Mouse (Mus musculus) Patski (cell line): ENCODE results near the gene Lin37. TPM values are rescaled to one million over a fixed set of nuclear protein-coding genes. Genes with fewer than 3 reads are reported as not detected.
A peak's percentile ranks its signal among the peaks of the same experiment; 100 is the strongest.

Experiments used
- ATAC-seq: fragments of 100-300 bp; one replicate; pipeline ENCODE4 v1.8.0; 2021
- CTCF ChIA-PET: fragments of 350-600 bp; sonication (Branson Sonifier 250); formaldehyde crosslinking; loops from one replicate; lab custom pipeline; 2022; ENCODE audit warnings: inconsistent platforms; lab: Charles Lee
- POLR2A ChIA-PET: fragments of 350-600 bp; sonication (Branson Sonifier 250); formaldehyde crosslinking; loops from one replicate; lab custom pipeline; 2022; ENCODE audit warnings: antibody characterized with exemption, inconsistent platforms; lab: Charles Lee
- DNase-seq: peaks from one replicate; pipeline ENCODE4 v3.0.0-alpha.2; 2011; ENCODE audit warnings: low read depth, low spot score
- H3K27me3 ChIP-seq: fragments of 371-371 bp; one replicate; pipeline ENCODE4 v1.5.1; 2021
- CTCF ChIP-seq: fragments of 100-300 bp; IDR thresholded peaks from one replicate; pipeline ENCODE4 v1.5.1; 2021
- in situ Hi-C: fragments of 300-500 bp; cut with MboI; formaldehyde crosslinking; loops from 3 replicates; pipeline ENCODE4 v1.11.1; 2018; ENCODE audit warnings: low pct_unique_long_range_greater_than_20kb, mixed read lengths
- polyA plus RNA-seq: library from polyadenylated mRNA; unstranded; gene quantifications from one replicate; pipeline ENCODE4 v1.2.3, GENCODE M21; 2021

Lin37 gene
- polyA plus RNA-seq, 1 experiment from 2014 or later: 36.4 TPM

GRCm38 (mm10) chr7:30564970-30565571, 5.4 kb upstream of the Lin37 start, which contains the start of gene Igflr1:
Gene Igflr1, plus strand, starts transcription at chr7:30565427.
- POLR2A ChIA-PET: no interaction called here
- H3K27me3 ChIP-seq: no peaks in the 10 kb centered on the region
- in situ Hi-C loops: no loop called here
- no peak for ATAC-seq
- TF ChIP-seq CTCF: no peak
- DNase-seq: no peak
- CTCF ChIA-PET: interaction anchor here (1.1 kb wide), 1 partner anchor 9 kb away, joined by 5 read pairs; no protein-coding TSS in a partner anchor

GRCm38 (mm10) chr7:30563906-30564280, 4.3 kb upstream of the Lin37 start:
- in situ Hi-C loops: no loop called here
- TF ChIP-seq CTCF: no peak
- no peaks in the 10 kb centered on the region for H3K27me3 ChIP-seq
- DNase-seq: no peak
- CTCF ChIA-PET: interaction anchor here (1.1 to 1.5 kb wide), 2 partner anchors 10 to 25 kb away, joined by 5 read pairs; no protein-coding TSS in a partner anchor
- no peak for ATAC-seq
- POLR2A ChIA-PET: no interaction called here

- DNase-seq (peak; percentile 89), ATAC-seq (peak; percentile 75)
- no peaks in the 10 kb centered on the region for H3K27me3 ChIP-seq
- no peak for TF ChIP-seq CTCF
- ChIA-PET CTCF (interaction anchor here (1.5 kb wide), 1 partner anchor 26 kb away, joined by 5 read pairs; no protein-coding TSS in a partner anchor), POLR2A (interaction anchor here (0.7 to 1.1 kb wide), 2 partner anchors 11 to 182 kb away, joined by 3 to 5 read pairs; no protein-coding TSS in a partner anchor)
- in situ Hi-C loops: no loop called here
Measured at GRCm38 (mm10) chr7:30563117-30563905, 3.7 kb upstream of the Lin37 start, which contains the start of the genes U2af1l4, Gm49396 and Psenen. Gene U2af1l4, plus strand, starts transcription at chr7:30563301. Gene Gm49396, plus strand, starts transcription at chr7:30563344. Gene Psenen, minus strand, starts transcription at chr7:30563627.

GRCm38 (mm10) chr7:30562526-30563116, 3.0 kb upstream of the Lin37 start:
- no peak for TF ChIP-seq CTCF
- in situ Hi-C loops: no loop called here
- POLR2A ChIA-PET: interaction anchor here (1.1 kb wide), 1 partner anchor 10 kb away, joined by 3 read pairs; no protein-coding TSS in a partner anchor
- H3K27me3 ChIP-seq: no peaks in the 10 kb centered on the region
- no peak for DNase-seq
- ATAC-seq: no peak
- CTCF ChIA-PET: no interaction called here

GRCm38 (mm10) chr7:30560296-30560695, 658 bp upstream of the Lin37 start:
- no peaks in the 10 kb centered on the region for H3K27me3 ChIP-seq
- ChIA-PET CTCF (no interaction called here), POLR2A (interaction anchor here (0.5 kb wide), 1 partner anchor 203 kb away, joined by 3 read pairs; no protein-coding TSS in a partner anchor)
- ATAC-seq (no peak), DNase-seq (no peak)
- no peak for TF ChIP-seq CTCF
- in situ Hi-C loops: no loop called here

- POLR2A ChIA-PET: interaction anchor here (1.1 to 1.5 kb wide), 2 partner anchors 9 to 19 kb away, joined by 3 read pairs; no protein-coding TSS in a partner anchor
- in situ Hi-C loops: loop anchor here (10.0 kb wide), 1 partner anchor 1734 kb away; the partner anchor contains the start of gene Ech1
Measured at GRCm38 (mm10) chr7:30558656-30559442, 789 bp downstream of the Lin37 start.

GRCm38 (mm10) chr7:30557901-30558514, 1.6 kb downstream of the Lin37 start:
- in situ Hi-C loops: loop anchor here (10.0 kb wide), 1 partner anchor 1733 kb away; the partner anchor contains the start of gene Ech1
- CTCF ChIA-PET: interaction anchor here (1.8 kb wide), 1 partner anchor 16 kb away, joined by 5 read pairs; no protein-coding TSS in a partner anchor
- POLR2A ChIA-PET: interaction anchor here (1.2 to 1.5 kb wide), 3 partner anchors 10 to 30 kb away, joined by 3 to 5 read pairs (median 3); partner anchors contain the start of gene Kmt2b
- H3K27me3 ChIP-seq: no peaks in the 10 kb centered on the region
- no peak for ATAC-seq
- no peak for DNase-seq
- no peak for TF ChIP-seq CTCF

More at GRCm38 (mm10) chr7:30558656-30559442, 789 bp downstream of the Lin37 start:
- no peak for ATAC-seq
- CTCF ChIA-PET: no interaction called here
- H3K27me3 ChIP-seq: no peaks in the 10 kb centered on the region
- no peak for DNase-seq
- no peak for TF ChIP-seq CTCF

GRCm38 (mm10) chr7:30556894-30557536, 2.6 kb downstream of the Lin37 start:
- ATAC-seq (no peak), DNase-seq (no peak)
- CTCF ChIA-PET: interaction anchor here (1.8 kb wide), 1 partner anchor 17 kb away, joined by 5 read pairs; no protein-coding TSS in a partner anchor
- in situ Hi-C loops: loop anchor here (10.0 kb wide), 1 partner anchor 1732 kb away; the partner anchor contains the start of gene Ech1
- POLR2A ChIA-PET: interaction anchor here (1.2 to 1.3 kb wide), 2 partner anchors 19 to 31 kb away, joined by 3 to 5 read pairs; partner anchors contain the start of gene Kmt2b
- no peaks in the 10 kb centered on the region for H3K27me3 ChIP-seq
- no peak for TF ChIP-seq CTCF
